Mouse (Mus musculus): ENCODE data around the gene Pip5k1b.

Gene Pip5k1b

GRCm38 (mm10) chr19:24518384-24518783 is 37.3 kb downstream of the Pip5k1b start:
- DNase-seq (ENCODE audit: low spot score in 2 of 2): no peak

- no peak for DNase-seq (ENCODE audit: low spot score in 2 of 2)
Observed at GRCm38 (mm10) chr19:24517057-24517456, 38.6 kb downstream of the Pip5k1b start.

GRCm38 (mm10) chr19:24515941-24516340 is 39.7 kb downstream of the Pip5k1b start:
- no peak for DNase-seq (ENCODE audit: low spot score in 2 of 2)

GRCm38 (mm10) chr19:24514661-24515642 is 40.7 kb downstream of the Pip5k1b start:
- no peak for DNase-seq (ENCODE audit: low spot score in 2 of 2)

- DNase-seq (ENCODE audit: low spot score in 2 of 2): no peak
Observed at GRCm38 (mm10) chr19:24513105-24513843, 42.4 kb downstream of the Pip5k1b start.

GRCm38 (mm10) chr19:24511939-24512338 is 43.7 kb downstream of the Pip5k1b start:
- DNase-seq (ENCODE audit: low spot score in 2 of 2): no peak

GRCm38 (mm10) chr19:24509391-24509790 is 46.3 kb downstream of the Pip5k1b start:
- DNase-seq (ENCODE audit: low spot score in 2 of 2): no peak

GRCm38 (mm10) chr19:24508087-24508767 is 47.4 kb downstream of the Pip5k1b start:
- DNase-seq (ENCODE audit: low spot score in 2 of 2): no peak

- no peak for DNase-seq (ENCODE audit: low spot score in 2 of 2)
Observed at GRCm38 (mm10) chr19:24502736-24503421, 52.8 kb downstream of the Pip5k1b start.

- no peak for DNase-seq (ENCODE audit: low spot score in 2 of 2)
Observed at GRCm38 (mm10) chr19:24501525-24501924, 54.1 kb downstream of the Pip5k1b start.

- no peak for DNase-seq (ENCODE audit: low spot score in 2 of 2)
Observed at GRCm38 (mm10) chr19:24500431-24500830, 55.2 kb downstream of the Pip5k1b start.

GRCm38 (mm10) chr19:24499291-24499690 is 56.4 kb downstream of the Pip5k1b start:
- DNase-seq (ENCODE audit: low spot score in 2 of 2): no peak

GRCm38 (mm10) chr19:24493887-24494286 is 61.8 kb downstream of the Pip5k1b start:
- no peak for DNase-seq (ENCODE audit: low spot score in 2 of 2)

GRCm38 (mm10) chr19:24491824-24492223 is 63.8 kb downstream of the Pip5k1b start:
- no peak for DNase-seq (ENCODE audit: low spot score in 2 of 2)

GRCm38 (mm10) chr19:24490275-24490674 is 65.4 kb downstream of the Pip5k1b start:
- no peak for DNase-seq (ENCODE audit: low spot score in 2 of 2)

- no peak for DNase-seq (ENCODE audit: low spot score in 2 of 2)
Observed at GRCm38 (mm10) chr19:24486433-24487296, 69.0 kb downstream of the Pip5k1b start.

- DNase-seq (ENCODE audit: low spot score in 2 of 2): no peak
Observed at GRCm38 (mm10) chr19:24484612-24485194, 71.0 kb downstream of the Pip5k1b start.

GRCm38 (mm10) chr19:24480916-24481315 is 74.8 kb downstream of the Pip5k1b start:
- DNase-seq (ENCODE audit: low spot score in 2 of 2): no peak

GRCm38 (mm10) chr19:24476929-24477882 is 78.5 kb downstream of the Pip5k1b start, which contains the start of gene Fam122a:
Fam122a (minus strand) TSS chr19:24477356.
- DNase-seq (ENCODE audit: low spot score in 2 of 2): peak; percentile 87 to 92
